Mouse (Mus musculus) cortical plate, adult 2 months (tissue): ENCODE results near the gene Nt5e.

Experiments
- CTCF ChIP-seq: fragments of 200-500 bp; IDR thresholded peaks from 2 replicates; pipeline ENCODE4 v1.5.1; 2011; ENCODE audit warnings: mild to moderate bottlenecking, control low read depth, low read length; ENCODE audit not compliant: insufficient read depth; ENCODE audit errors: extremely low read depth
- POLR2A ChIP-seq: fragments of 200-500 bp; IDR thresholded peaks from 2 replicates; pipeline ENCODE4 v1.6.1; 2011; ENCODE audit warnings: mild to moderate bottlenecking, low read length, control low read depth; ENCODE audit not compliant: insufficient read depth; ENCODE audit errors: extremely low read depth

- TF ChIP-seq CTCF (no peak), POLR2A (no peak)
Measured at GRCm38 (mm10) chr9:88363102-88363501, 36.1 kb downstream of the Nt5e start.
